Mouse (Mus musculus) layer of hippocampus, adult 9-10 months (tissue): ENCODE data around the gene Bcas3.

ENCODE experiments used
- DNase-seq: peaks from one replicate; pipeline ENCODE4 v3.0.0; 2022; ENCODE audit warnings: low spot score

The Bcas3 gene

GRCm38 (mm10) chr11:85352539-85353380 is at the start of gene Bcas3:
Bcas3 (plus strand) TSS chr11:85353167.
- DNase-seq: peak; percentile 99

DNA sequence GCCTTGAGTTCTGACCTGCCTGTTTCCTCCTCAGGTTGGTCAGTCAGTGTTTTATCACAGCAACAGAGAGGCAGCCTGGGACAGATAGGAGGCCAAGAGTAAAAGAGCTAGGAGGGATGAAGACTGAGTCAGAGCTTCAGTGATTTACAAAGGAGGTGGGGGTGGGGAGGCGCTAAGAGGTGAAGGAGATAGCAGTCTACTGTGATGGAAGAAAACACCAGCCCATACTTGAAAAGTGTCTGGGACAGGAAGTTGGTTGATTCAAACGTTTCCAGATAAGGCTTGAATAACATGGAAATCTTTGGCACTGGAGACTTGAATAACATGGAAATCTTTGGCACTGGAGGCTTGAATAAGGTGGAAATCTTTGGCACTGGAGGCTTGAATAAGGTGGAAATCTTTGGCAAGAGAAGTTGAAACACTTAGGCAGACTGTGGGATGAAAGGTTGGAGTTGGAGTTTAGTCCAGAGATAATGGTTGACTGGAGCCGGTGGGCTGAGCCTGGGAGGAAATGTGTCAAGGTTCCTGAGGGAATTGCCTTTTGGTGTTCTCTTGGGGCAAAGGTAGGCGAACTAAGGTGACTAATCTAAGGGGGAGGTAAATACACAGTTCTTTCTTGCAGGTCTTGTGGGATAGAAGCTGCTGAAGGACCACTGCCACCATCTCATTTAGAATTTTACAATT is 46.2 kb upstream of the Bcas3 start:
- DNase-seq: no peak

DNA sequence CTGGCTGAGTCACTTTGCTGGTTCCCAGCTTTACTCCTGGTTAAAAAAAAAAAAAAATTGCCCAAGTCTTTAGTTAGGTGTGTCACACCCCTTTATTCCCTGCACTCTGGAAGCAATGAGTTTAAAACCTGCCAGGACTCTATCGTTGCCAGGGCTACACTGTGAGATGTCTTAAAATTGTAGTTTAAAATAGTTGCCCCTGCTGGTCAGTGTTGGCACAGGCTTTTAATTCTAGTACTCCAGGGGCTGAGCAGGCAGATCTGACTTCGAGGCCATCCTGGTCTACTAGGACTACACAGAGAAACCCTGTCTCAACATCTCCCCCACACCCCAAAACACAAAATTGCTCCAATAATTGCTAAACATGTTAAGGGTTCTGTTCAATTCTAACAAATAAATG is 44.2 kb upstream of the Bcas3 start:
- DNase-seq: no peak

- DNase-seq: no peak
Observed at GRCm38 (mm10) chr11:85310407-85310712, 42.6 kb upstream of the Bcas3 start.

GRCm38 (mm10) chr11:85310713-85311574 is 42.0 kb upstream of the Bcas3 start, which contains the start of gene Ppm1d:
Ppm1d (plus strand) TSS chr11:85311244.
- peak; percentile 97 for DNase-seq

DNA sequence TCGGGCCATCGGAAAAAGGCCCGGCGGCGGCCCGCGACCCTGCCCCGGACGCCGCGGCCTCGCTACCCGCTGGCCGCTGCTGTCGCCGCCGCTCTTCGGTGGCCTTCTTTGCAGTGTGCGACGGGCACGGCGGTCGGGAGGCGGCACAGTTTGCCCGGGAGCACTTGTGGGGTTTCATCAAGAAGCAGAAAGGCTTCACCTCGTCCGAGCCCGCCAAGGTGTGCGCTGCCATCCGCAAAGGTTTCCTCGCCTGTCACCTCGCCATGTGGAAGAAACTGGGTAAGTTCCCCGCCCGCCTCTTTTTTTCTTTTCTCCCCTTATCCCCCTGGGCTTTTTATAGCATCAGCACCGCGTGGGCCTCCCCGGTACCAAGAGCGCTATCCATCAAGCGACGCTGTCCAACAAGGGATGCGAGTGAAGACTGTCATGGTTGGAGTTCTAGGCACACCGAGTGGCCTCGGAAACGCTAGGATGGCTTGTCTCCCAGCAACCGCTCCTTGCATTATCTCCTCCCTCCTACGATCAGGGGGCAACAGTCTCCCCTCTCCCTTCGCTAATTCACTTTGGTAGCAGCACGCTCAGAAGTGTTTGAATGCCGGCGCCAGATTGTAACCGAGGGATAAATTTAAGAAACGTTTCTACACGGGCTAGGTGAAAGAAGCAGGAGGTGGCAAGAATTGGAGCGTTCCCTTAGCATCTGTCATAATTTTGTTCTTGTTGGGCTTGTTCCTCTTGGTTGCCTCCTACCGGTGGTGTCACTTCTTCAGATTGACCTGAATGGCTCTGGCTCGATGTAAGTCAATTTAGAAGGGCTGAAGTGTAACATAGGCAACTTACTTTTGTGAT is 41.1 kb upstream of the Bcas3 start:
- DNase-seq: no peak

GRCm38 (mm10) chr11:85312818-85313217 is 40.1 kb upstream of the Bcas3 start:
- DNase-seq: peak; percentile 88

DNA sequence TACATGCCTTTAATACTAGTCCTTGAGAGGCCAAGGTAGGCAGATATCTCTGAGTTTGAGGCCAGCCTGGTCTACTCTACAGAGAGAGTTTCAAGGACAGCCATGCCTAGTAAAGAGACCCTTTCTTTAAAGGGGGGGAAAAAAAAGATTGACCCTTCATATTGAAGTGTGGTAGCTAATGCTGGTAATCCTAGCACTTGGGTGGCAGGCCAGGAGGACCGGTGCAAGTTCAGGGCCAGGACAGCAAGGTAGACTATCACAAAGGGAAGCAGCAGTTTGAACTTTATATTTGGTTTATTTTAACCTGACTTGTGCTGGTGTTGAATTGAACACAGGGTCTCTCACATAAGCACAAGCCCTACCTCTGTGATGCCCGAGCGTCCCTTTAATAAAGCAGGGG is 39.6 kb upstream of the Bcas3 start:
- no peak for DNase-seq

DNA sequence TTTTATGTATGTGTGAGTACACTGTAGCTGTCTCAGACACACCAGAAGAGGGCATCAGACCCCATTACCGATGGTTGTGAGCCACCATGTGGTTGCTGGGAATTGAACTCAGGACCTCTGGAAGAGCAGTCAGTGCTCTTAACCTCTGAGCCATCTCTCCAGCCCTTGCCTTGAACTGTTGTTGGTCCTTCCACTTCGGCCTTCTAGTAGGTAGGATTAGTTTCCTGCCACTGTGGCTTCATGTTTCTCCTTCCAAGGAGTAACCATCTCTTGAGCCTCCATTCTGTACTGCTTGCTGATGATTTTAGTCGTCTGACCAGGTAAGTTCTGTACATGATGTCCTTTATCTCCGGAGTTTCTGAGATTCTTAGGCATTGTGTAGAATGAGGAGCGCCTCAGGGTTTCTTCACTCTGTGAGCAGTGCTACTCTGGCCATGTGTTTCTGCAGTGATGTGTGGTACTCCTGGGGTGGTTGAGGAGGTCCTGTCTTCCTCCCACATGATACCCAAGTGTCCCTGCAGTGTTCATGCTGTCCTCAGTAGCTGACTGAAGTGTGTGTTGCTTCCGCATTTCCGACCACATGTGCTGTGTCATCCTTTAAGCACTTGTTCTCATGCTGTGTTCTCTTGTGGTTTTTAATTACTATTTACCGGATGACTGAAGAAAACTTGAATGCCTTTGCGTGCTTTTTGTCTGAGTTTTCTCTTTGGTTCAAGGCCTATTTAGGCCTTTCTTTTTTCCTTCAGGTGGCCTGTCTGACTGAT is 29.2 kb upstream of the Bcas3 start:
- DNase-seq: no peak

DNA sequence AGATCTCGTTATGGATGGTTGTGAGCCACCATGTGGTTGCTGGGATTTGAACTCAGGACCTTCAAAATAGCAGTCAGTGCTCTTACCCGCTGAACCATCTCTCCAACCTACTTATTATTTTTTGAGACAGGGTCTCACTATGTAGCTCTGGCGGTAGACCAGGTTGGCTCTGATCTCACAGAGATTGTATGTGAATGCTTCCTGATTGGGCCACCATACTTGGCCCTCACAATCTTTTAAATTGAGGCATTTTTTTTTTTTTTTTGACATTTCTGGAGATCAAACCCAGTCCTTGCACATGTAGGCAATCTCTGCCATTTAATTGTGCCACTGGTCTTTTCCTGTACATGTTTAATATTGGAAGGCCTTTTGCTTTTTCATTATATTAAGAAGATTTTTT is 24.2 kb upstream of the Bcas3 start:
- DNase-seq: no peak

GRCm38 (mm10) chr11:85329167-85329894 is 23.6 kb upstream of the Bcas3 start:
- DNase-seq: peak; percentile 55

DNA sequence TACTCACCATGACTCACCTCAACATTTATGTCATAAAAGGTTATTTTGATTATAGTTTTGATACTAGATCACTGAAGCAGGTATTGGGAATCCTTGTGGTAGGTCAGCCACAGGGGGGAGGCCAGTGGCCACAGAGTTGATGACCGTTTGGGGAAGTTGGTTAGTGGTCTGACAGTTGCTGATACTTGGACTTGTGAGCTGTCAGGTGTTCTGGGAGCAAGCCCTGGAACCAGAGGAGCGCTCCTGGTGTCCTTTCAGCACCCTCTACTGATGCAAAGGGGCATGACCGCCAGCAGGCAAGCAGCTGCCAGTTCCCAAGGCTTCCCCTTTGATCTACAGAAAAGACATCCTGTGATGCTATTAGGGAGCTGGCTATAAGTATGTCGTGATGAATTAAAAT is 18.2 kb upstream of the Bcas3 start:
- no peak for DNase-seq

DNA sequence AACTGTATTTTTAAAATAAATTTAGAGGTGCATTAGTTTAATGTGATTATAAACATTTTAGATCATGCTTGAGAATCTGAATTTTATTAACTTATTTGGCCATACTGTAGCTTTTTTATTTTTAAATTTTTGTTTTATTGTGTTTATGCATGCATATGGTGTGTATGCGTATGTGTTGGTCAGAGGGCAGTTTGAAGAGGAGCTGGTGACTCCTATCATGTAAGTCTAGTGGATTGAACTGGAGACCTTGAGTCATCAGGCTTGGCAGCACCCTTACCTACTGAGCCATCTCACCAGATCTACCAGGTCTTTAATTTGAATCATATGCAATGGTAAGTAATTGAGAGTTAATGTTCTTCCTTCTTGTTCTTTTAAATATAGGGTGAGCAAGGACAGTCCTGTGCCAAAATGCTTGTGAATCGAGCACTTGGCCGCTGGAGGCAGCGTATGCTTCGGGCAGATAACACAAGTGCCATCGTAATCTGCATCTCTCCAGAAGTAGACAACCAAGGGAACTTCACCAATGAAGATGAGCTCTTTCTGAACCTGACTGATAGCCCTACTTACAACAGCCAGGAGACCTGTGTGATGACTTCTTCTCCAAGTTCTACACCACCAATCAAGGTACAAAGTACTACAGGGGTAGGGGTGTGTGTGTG is 13.7 kb upstream of the Bcas3 start:
- DNase-seq: no peak

DNA sequence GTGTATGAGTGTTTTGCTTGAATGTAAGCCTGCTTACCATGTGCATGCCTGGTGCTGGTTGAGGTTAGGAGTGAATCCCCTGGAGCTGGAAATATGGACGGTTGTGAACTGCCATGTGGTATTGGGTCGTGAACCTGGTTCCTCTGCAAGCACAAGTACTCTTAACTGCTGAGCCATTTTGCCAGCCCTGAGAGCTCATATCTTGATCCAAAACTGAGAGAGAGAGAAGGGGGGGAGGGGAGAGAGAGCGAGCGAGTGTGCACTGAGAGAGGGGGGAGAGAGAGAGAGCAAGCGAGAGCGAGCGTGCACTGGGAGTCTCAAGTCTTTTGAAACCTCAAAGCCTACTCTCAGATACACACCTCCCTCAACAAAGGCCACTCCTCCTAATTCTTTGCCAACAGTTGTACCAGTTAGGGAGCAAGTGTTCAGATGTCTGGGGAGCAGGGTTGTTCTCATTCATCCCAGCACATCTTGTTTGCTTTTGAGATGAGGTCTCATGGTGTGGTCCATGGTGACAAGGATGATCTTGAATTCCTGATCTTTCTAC is 12.8 kb upstream of the Bcas3 start:
- no peak for DNase-seq

GRCm38 (mm10) chr11:85353819-85354218 is 852 bp downstream of the Bcas3 start:
- no peak for DNase-seq

DNA sequence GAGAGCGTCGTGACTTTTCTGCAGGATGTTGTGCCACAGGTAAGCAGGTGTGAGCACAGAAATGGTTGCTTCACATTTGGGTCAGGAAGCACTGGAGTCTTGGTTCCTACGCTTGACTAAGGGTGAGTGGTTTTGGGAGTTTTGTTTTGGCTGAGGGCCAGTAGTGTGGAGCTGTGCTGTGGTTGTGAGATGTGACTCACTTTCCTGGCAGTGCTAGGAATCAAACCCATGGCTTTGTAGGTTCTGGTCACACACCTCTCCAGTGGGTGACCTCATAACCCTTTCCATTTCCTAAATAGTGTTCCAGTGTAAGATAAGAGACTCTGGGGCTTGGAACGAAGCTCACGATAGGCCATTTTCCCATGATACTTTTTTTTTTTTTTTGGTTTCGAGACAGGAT is 6.7 kb downstream of the Bcas3 start:
- DNase-seq: no peak

- DNase-seq: no peak
Observed at GRCm38 (mm10) chr11:85361621-85362020, 8.7 kb downstream of the Bcas3 start.

GRCm38 (mm10) chr11:85366168-85366567 is 13.2 kb downstream of the Bcas3 start:
- DNase-seq: no peak

DNA sequence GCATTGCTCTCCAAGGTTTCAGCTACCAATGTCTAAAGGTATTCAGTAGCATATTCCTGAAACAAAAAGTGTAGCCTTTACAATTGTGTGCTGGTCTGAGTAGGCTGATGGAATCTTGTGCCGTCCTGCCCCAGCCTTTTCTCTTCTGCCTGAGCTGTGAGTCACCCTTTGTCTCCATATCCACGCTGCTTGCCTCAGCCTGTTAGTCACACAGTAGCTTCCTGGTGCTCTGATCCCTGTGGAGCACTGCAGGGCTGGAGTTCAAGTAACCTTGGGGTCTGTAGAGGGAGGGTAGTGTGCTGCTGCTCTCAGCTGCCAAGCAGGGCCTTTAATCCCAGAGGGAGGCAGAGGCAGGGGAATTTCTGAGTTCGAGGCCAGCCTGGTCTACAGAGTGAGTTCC is 14.9 kb downstream of the Bcas3 start:
- DNase-seq: no peak
